Mouse (Mus musculus): ENCODE data around the gene Rad51b. TPM values are rescaled to one million over a fixed set of nuclear protein-coding genes. Genes with fewer than 3 reads are reported as not detected.
A peak's percentile ranks its signal among the peaks of the same experiment; 100 is the strongest.

Rad51b gene
- polyA plus RNA-seq, 1 experiment from 2014 or later = 1.4 TPM

DNA sequence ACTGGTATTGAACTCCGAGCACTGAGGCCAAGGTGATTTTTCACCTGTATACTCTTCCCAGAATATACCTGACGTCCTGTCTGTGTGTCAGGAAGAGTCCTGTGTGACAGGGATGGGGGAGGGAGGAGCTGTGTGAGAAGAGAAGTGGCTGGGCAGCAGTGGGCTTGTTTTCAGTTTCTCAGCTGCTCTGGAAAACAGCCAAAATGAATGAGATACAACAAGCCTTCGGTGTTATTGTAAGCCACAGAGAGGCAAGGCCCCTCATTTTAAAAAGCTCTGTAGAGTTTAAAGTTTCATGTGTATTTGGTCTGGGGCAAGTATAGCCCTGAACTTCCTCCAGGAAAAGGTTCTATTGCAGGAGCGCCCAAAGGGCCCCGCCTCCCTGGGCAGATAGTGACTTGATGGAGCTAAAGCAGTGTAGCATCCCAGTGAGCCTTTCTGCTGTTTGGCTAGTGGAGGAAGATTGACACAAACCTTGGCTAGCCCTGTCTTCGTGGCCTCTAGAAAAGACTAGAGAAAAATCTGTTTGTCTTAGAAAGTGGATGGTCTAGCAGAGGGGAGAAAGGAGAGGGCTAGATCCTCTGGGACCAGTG, 313.5 kb downstream of the Rad51b start:
- no peak overlapping the region for H3K4me2 ChIP-seq
- ATAC-seq (ENCODE audit: low read depth) = no peak
- WGBS = 67% methylated on average over 6 of the region's 6 CpGs

DNA sequence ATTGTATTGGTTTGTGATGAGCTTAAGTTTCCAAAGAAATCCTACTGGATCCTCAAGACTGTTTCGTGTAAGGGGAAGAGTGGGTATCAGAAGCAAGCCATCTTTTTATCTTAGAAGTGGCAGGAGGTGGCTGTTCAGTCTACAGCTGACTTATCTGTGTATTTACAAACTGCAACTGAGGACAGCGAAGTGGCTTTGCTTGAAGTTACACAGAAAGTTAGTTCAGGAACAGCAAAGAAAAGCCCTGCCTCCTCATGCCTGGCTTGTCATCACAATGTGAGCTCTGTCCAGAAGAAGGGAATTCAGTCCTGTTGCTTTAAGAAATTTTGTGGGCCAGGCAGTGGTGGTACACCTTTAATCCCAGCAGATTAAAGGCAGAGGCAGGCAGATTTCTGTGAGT, 314.6 kb downstream of the Rad51b start:
- Histone ChIP-seq H3K4me2 (no peak overlapping the region), H3K9ac (no peak overlapping the region), H3K4me3 (no peak overlapping the region), H3K27me3 (peaks cover 11% of the 10 kb centered on the region), H3K36me3 (no peaks in the 10 kb centered on the region), H3K9me3 (no peaks in the 10 kb centered on the region), H3K4me1 (replicated peaks) (peaks cover 36% of the 10 kb centered on the region), H3K27ac (replicated peaks) (no peak overlapping the region)
- WGBS = 94% methylated on average over 2 of the region's 2 CpGs
- no peak for ATAC-seq (ENCODE audit: low read depth)

More for the DNA sequence above, 313.5 kb downstream of the Rad51b start:
- Histone ChIP-seq H3K36me3 (no peaks in the 10 kb centered on the region), H3K4me3 (no peak overlapping the region), H3K9ac (no peak overlapping the region), H3K27me3 (peaks cover 11% of the 10 kb centered on the region), H3K27ac (replicated peaks) (no peak overlapping the region; the same call in 1 of the 2 replicates), H3K4me1 (replicated peaks) (peaks cover 36% of the 10 kb centered on the region), H3K9me3 (no peaks in the 10 kb centered on the region)

DNA sequence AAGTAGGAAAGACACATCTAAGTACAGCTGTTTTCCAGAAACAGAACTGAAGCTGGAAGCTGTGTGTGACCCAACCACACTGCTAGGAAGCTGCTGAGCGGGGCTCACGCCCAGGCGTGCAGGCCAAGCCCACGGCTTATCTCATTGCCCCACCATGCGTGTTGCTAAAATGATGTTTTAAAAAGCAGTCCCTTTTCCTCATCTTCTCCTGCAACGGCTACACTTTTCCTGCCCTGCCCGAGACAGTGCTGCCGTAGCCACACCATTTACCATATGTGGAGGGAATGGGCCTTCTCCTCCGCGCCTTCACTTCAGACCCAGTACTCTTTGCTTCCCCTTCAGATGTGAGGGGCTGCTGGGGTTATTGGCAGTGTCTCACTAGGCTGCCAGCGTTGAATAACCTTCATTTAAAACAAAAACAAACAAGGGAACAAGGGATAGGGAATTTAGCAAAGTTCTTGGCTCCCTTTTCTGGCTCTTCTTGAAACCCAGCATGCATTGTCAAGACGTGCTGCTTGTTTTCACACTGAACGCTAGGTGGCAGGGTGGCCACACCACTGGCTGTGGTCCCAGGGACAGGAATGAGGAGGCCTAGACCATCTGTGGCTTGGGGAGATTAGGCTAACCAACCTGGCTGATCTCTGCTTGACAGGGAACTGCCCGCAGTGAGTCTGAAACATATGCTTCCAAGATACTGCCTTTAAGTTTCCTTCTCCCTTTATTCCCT, 315.4 kb downstream of the Rad51b start:
- no peak overlapping the region for H3K4me2 ChIP-seq

DNA sequence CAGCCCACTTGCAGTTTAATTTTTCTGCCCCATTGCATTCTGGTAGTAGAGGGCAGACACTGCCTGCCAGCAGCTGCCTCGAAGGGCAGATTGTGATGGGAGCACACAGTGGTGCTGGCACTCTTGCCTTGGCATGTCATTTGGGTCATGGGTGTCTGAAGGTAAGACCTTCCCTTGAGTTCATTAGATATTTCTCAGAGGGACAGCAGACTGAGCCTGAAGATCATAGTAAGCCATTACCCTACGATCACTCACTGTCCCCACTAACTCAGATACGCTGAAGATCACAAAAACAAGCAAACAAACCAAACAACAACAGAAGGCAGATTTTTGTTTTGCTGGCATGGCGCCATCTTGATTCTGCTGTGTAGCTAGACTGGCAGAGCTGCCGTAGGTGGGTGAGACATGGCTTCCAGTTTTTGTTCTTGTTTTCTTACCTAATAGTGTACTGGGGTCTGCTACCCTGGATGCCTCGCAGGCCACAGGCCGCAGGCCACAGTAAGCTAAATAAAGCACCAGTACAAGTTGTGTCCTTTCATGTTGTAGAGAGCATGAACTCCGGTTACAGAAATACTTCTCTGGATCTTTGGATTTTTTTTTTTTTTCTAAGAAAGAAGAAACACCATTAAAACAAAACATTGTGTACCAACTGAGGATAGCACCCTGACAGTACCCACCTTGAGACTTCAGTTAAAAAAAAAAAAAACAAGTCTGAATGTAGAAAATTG, 316.1 kb downstream of the Rad51b start:
- WGBS = 80% methylated on average over 8 of the region's 8 CpGs
- Histone ChIP-seq H3K4me2 (no peak overlapping the region), H3K4me3 (no peak overlapping the region), H3K9me3 (no peaks in the 10 kb centered on the region), H3K4me1 (replicated peaks) (peaks cover 36% of the 10 kb centered on the region), H3K27me3 (peaks cover 11% of the 10 kb centered on the region), H3K9ac (no peak overlapping the region), H3K36me3 (no peaks in the 10 kb centered on the region), H3K27ac (replicated peaks) (peak overlapping the region; percentile 64)
- peak; percentile 58 for ATAC-seq (ENCODE audit: low read depth)

More for the DNA sequence above, 315.4 kb downstream of the Rad51b start:
- peak; percentile 95 for ATAC-seq (ENCODE audit: low read depth)
- H3K9me3 ChIP-seq = no peaks in the 10 kb centered on the region
- H3K27ac ChIP-seq (replicated peaks) = peak overlapping the region; percentile 64
- no peak overlapping the region for H3K4me3 ChIP-seq
- peaks cover 11% of the 10 kb centered on the region for H3K27me3 ChIP-seq
- H3K36me3 ChIP-seq = no peaks in the 10 kb centered on the region
- peaks cover 36% of the 10 kb centered on the region for H3K4me1 ChIP-seq (replicated peaks)
- WGBS = 50% methylated on average over 14 of the region's 14 CpGs
- H3K9ac ChIP-seq = no peak overlapping the region

DNA sequence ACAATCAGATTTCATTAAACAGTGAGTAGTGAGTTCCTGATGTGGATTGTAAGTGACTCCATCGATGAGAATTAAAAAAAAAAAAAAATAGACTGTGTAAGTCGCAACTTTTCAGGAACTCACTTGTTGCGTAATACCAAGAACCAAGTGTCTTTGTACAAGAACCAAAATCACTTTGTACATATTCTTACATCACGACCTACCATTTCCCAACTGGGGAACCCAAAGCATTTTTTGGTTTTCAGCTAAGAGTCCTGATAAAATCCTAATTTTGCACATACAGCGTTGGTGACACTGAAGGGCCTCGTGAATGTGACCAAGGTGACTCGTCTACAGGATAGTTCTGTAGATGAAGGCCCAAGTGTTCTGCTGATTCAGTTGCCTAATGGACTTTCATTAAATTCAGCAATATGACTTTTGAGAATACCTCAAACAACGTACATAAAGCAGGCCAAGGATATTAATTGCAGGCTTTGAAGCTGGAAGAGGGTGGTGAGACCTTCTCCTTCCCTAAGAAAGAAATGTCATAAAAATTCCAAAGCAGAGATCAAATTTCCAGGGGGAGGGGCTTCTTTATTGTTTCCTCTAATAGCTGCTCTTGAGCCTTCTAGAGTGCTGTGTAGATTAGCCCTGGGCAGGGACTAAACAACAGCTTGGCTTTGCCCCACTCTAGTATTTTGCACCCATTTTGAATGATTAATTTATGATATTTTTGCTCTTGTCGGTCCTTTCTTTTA, 316.9 kb downstream of the Rad51b start:
- Histone ChIP-seq H3K4me1 (replicated peaks) (peaks cover 30% of the 10 kb centered on the region), H3K4me2 (no peak overlapping the region), H3K4me3 (no peak overlapping the region), H3K36me3 (no peaks in the 10 kb centered on the region), H3K9me3 (no peaks in the 10 kb centered on the region), H3K9ac (no peak overlapping the region), H3K27me3 (peaks cover 11% of the 10 kb centered on the region), H3K27ac (replicated peaks) (no peak overlapping the region)
- WGBS = 72% methylated on average over 9 of the region's 9 CpGs
- no peak for ATAC-seq (ENCODE audit: low read depth)

DNA sequence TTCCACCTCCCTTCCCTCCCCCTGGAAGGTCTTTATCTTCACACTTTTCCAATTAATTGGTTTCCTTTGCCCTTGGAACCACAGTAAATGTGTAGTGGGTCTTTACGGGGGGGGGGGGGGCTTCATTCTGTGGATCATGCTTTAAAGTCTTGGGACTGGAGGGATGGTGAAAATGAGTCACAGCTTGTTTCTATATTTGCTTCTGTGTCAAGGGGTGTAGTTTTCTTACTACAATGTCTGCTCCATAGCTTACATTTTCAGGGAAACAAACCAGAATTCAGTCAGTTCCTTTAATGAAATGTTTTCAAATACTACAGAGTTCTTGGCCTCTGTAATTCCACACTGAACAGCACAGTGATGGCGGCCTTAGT, 317.5 kb downstream of the Rad51b start:
- ATAC-seq (ENCODE audit: low read depth) = no peak
- Histone ChIP-seq H3K27ac (replicated peaks) (no peak overlapping the region), H3K9me3 (no peaks in the 10 kb centered on the region), H3K4me3 (no peak overlapping the region), H3K36me3 (no peaks in the 10 kb centered on the region), H3K9ac (no peak overlapping the region), H3K27me3 (peaks cover 11% of the 10 kb centered on the region), H3K4me2 (no peak overlapping the region), H3K4me1 (replicated peaks) (peaks cover 24% of the 10 kb centered on the region)
- 64% methylated on average over 2 of the region's 2 CpGs for WGBS

DNA sequence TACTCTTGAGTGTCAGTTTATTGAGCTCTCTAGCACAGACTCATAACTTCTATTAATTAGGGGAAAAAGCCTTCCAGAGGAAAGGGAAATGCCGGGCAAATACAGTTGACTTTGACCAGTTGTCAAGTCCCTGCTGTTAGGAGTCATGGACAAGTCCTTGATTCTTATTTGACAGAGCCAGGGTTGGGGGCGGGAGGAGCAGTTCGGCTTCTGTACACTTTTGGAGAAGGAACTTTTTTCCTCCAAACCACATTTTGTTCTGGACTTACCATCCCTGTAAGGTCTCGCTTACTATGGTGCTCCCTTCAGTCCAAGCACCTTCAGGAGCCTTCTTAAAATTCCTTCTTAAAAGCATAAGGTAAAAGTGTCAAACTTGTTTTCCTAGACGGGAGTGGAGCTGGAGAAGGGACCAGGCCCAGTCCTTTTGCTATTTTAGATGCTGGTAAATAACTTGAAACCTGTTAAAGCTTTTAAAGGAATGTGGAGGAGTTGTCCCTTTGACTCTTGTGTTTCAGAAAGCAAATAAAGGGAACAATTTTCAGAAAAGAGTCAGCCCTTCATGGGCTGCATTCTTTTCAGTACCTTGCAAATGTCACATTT, 318.7 kb downstream of the Rad51b start:
- no peak overlapping the region for H3K4me2 ChIP-seq
- no peaks in the 10 kb centered on the region for H3K9me3 ChIP-seq
- H3K36me3 ChIP-seq = no peaks in the 10 kb centered on the region
- 83% methylated on average over 5 of the region's 5 CpGs for WGBS
- no peak overlapping the region for H3K9ac ChIP-seq
- H3K4me1 ChIP-seq (replicated peaks) = peaks cover 17% of the 10 kb centered on the region
- H3K27ac ChIP-seq (replicated peaks) = no peak overlapping the region
- no peak for ATAC-seq (ENCODE audit: low read depth)
- H3K27me3 ChIP-seq = peaks cover 6% of the 10 kb centered on the region; the same call in 1 of the 2 replicates
- H3K4me3 ChIP-seq = no peak overlapping the region

DNA sequence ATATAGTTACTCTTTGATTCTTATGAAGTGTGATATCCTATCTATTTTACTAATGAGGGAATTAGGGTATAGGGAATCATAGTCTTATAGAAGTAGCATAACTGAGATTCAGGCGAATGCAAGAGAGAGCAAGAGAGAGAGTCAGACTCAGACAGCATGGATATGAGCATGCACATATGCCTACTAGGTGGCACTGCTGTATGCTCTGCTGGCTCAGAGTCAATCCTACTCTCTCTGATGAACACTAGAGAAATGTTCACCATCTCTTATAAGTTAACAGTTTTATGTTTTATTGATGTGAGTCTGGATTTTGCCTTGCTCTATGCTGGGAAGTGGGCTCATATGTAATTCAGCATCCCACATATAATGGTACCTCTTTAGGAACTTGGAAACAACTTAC, 321.9 kb downstream of the Rad51b start:
- Histone ChIP-seq H3K4me3 (no peak overlapping the region), H3K27me3 (no peaks in the 10 kb centered on the region), H3K4me2 (no peak overlapping the region), H3K27ac (replicated peaks) (no peak overlapping the region), H3K36me3 (no peaks in the 10 kb centered on the region), H3K9me3 (no peaks in the 10 kb centered on the region), H3K9ac (no peak overlapping the region), H3K4me1 (replicated peaks) (0 out of 2 replicates have a peak, but pooled peaks cover 4% of the 10 kb centered on the region)
- 91% methylated on average over 1 of the region's 1 CpGs for WGBS
- no peak for ATAC-seq (ENCODE audit: low read depth)

DNA sequence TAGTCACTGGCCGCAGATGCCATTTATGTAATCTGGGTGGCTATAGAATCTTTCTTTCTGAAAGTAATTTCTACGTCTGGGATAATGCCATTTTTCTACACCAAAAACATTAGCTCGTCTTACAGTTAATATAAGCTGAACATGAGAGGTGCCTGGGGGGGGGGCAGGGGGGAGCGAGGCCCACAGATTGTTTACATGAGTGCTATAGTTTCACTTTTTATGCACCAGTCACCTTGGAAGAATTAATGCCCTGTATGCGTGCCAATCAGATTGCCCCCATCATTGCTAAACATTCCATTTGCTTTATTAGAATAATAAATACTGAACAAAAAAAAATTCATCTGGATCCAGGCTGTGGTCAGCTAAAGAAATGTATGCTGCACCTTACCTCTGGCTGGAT, 323.6 kb downstream of the Rad51b start:
- Histone ChIP-seq H3K4me3 (no peak overlapping the region), H3K36me3 (no peaks in the 10 kb centered on the region), H3K27ac (replicated peaks) (no peak overlapping the region), H3K9ac (no peak overlapping the region), H3K9me3 (no peaks in the 10 kb centered on the region), H3K27me3 (no peaks in the 10 kb centered on the region), H3K4me2 (no peak overlapping the region), H3K4me1 (replicated peaks) (peaks cover 2% of the 10 kb centered on the region; the same call in 1 of the 2 replicates)
- no peak for ATAC-seq (ENCODE audit: low read depth)
- WGBS = 88% methylated on average over 5 of the region's 5 CpGs

DNA sequence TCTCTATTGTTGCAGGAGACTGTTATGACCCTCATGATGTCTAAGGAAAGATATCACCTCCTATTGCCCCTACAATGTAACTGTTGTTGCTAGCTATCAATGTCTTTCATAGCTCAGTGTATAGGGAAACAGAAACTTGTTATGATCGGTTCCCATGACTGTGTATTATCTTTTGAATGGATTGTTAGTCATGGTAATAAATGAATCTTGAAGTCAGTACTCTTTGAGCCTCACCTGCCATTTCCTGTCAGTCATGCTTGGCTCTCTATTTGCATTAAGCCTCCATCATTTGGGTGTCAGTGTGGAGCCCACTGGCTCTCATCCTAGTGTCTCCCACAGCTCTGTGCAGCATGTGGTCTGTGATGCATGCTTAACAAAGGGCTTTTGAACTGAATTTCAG, 326.2 kb downstream of the Rad51b start:
- no peaks in the 10 kb centered on the region for H3K27me3 ChIP-seq
- no peak overlapping the region for H3K4me3 ChIP-seq
- H3K36me3 ChIP-seq = no peaks in the 10 kb centered on the region
- H3K27ac ChIP-seq (replicated peaks) = no peak overlapping the region
- no peaks in the 10 kb centered on the region for H3K9me3 ChIP-seq
- WGBS = 66% methylated on average over 1 of the region's 1 CpGs
- no peak for ATAC-seq (ENCODE audit: low read depth)
- no peak overlapping the region for H3K4me2 ChIP-seq
- peaks cover 22% of the 10 kb centered on the region for H3K4me1 ChIP-seq (replicated peaks)
- H3K9ac ChIP-seq = no peak overlapping the region

DNA sequence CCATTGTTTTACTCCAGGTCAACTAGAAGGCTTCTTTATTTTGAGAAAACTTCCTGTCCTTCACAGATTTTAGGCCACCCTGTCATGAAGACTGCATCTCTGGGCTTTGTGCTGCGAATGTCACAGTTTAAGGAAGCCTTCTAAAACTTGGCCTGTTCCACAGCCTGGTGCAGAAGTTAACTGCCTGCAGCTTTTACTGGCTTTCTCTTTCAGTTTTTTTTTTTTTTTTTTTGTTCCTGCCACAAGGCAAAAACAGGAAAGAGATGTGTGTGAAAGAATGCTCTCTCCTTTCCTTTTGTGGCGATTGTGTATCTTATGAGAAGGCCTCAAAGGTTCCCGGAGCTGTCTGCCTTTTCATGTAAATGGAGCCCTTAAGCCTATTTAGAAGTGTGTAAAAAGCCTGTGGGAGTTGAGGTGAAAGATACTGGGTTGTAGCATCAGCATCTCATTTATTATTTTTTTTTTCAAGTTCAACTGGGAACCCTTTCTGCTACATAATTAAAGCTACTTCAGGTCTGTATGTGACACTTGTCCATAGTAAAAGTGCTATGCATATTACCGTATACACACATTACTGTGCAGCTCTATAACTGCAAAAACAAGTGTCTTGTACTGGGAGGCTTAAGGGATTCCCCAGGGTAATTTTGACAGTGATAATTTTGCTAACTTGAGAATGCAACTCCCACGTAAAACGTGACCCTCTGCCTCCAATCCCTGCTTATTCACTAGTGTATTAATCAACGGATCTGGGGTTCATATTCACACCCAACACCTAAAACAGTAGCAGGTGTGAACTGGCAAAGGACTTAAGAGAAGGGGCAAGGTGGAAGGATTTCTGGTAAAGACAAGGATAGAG, 328.8 kb downstream of the Rad51b start:
- peak overlapping the region; percentile 52 for H3K27ac ChIP-seq (replicated peaks)
- WGBS = 14% methylated on average over 7 of the region's 7 CpGs

More for the DNA sequence above, 328.8 kb downstream of the Rad51b start:
- no peaks in the 10 kb centered on the region for H3K9me3 ChIP-seq
- H3K36me3 ChIP-seq = no peaks in the 10 kb centered on the region
- H3K4me2 ChIP-seq = no peak overlapping the region
- peaks cover 22% of the 10 kb centered on the region for H3K4me1 ChIP-seq (replicated peaks)
- H3K4me3 ChIP-seq = no peak overlapping the region
- no peaks in the 10 kb centered on the region for H3K27me3 ChIP-seq
- no peak overlapping the region for H3K9ac ChIP-seq
- ATAC-seq (ENCODE audit: low read depth) = no peak
